Mouse (Mus musculus) mammary gland, adult 2 months (tissue): ENCODE data around the gene Obox2. TPM values are rescaled to one million over a fixed set of nuclear protein-coding genes. Genes with fewer than 3 reads are reported as not detected.

Experiments used
- polyA plus RNA-seq: library from polyadenylated mRNA; depleted of rRNA; stranded (reverse); fragments of >200 nt; gene quantifications from 2 replicates; pipeline ENCODE4 v1.2.3, GENCODE M21; 2012; ENCODE audit warnings: low replicate concordance; rRNA removed

Obox2 gene
- polyA plus RNA-seq = not detected in 2 replicates

DNA sequence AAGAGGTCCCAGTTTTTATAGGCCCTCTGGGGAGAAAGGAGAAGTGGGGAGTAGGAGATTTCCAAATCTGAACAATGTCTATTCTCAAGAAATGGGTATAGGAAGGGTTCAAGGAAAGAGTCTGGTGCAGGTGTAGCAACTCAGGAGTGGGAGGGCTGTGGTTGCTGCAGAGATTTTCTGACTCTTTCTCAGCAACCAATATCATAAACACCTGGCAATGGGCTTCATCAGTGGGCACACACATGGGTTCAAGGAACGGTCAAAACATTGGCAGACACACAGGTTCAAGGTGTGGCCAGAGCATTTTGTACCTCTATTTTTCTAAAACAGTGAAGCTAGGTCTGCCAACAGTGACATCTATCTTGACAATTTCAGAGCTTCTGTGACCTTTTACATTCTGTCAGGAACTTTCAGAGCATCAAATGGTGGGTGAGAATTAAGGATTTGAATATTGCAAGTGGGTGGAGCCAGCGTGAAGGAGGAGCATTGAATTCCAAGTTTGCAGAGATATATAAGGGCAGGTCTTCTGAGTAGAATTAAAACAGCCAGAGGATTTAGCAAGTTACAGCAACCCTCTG lies at the start of gene Obox2, which contains the start of gene Obox1:
Gene Obox2 (plus strand): TSS at position 301 of the 578 bp plus-strand sequence.
Gene Obox1 (plus strand): TSS at position 528 of the 578 bp plus-strand sequence.

Other genes with a start within 250 kb of the Obox2 start
- not detected in 2 replicates for gene Obox1, start 227 bp downstream of the Obox2 start, polyA plus RNA-seq